Mouse (Mus musculus): ENCODE results near the gene Adcy3. TPM values are rescaled to one million over a fixed set of nuclear protein-coding genes. Genes with fewer than 3 reads are reported as not detected.
A peak's percentile ranks its signal among the peaks of the same experiment; 100 is the strongest.

The Adcy3 gene
- total RNA-seq, 2 experiments from 2014 or later, result 47.6 to 48.6 TPM

GRCm38 (mm10) chr12:4158868-4159632, 26.1 kb downstream of the Adcy3 start:
- no peak for DNase-seq (ENCODE audit: low spot score in 2 of 2)
- TF ChIP-seq CTCF (conservative IDR thresholded peaks at IDR 0.05), result no peak
- Histone ChIP-seq H3K27ac (no peak overlapping the region), H3K4me3 (no peak overlapping the region)

- no peak overlapping the region for H3K27ac ChIP-seq
- DNase-seq (ENCODE audit: low spot score in 2 of 2), result no peak
- peak; percentile 53 for TF ChIP-seq CTCF (conservative IDR thresholded peaks at IDR 0.05)
- H3K4me3 ChIP-seq, result no peak overlapping the region
Observed at GRCm38 (mm10) chr12:4160322-4160721, 27.4 kb downstream of the Adcy3 start.

- DNase-seq (ENCODE audit: low spot score in 2 of 2), result no peak
- Histone ChIP-seq H3K27ac (no peak overlapping the region), H3K4me3 (no peak overlapping the region)
- TF ChIP-seq CTCF (conservative IDR thresholded peaks at IDR 0.05), result no peak
Observed at GRCm38 (mm10) chr12:4162886-4163285, 30.0 kb downstream of the Adcy3 start.

- H3K27ac ChIP-seq, result no peak overlapping the region
- TF ChIP-seq CTCF (conservative IDR thresholded peaks at IDR 0.05), result no peak
- no peak overlapping the region for H3K4me3 ChIP-seq
- DNase-seq (ENCODE audit: low spot score in 2 of 2), result no peak
Observed at GRCm38 (mm10) chr12:4166970-4167369, 34.1 kb downstream of the Adcy3 start.

- DNase-seq (ENCODE audit: low spot score in 2 of 2), result no peak
- no peak overlapping the region for H3K27ac ChIP-seq
- no peak for TF ChIP-seq CTCF (conservative IDR thresholded peaks at IDR 0.05)
- H3K4me3 ChIP-seq, result no peak overlapping the region
Observed at GRCm38 (mm10) chr12:4169058-4169457, 36.2 kb downstream of the Adcy3 start.

- H3K27ac ChIP-seq, result no peak overlapping the region
- no peak overlapping the region for H3K4me3 ChIP-seq
- no peak for TF ChIP-seq CTCF (conservative IDR thresholded peaks at IDR 0.05)
- no peak for DNase-seq (ENCODE audit: low spot score in 2 of 2)
Observed at GRCm38 (mm10) chr12:4169622-4170021, 36.7 kb downstream of the Adcy3 start.

- H3K27ac ChIP-seq, result no peak overlapping the region
- TF ChIP-seq CTCF (conservative IDR thresholded peaks at IDR 0.05), result no peak
- H3K4me3 ChIP-seq, result no peak overlapping the region
- DNase-seq (ENCODE audit: low spot score in 2 of 2), result no peak
Observed at GRCm38 (mm10) chr12:4173108-4173790, 40.3 kb downstream of the Adcy3 start.

GRCm38 (mm10) chr12:4178839-4179238, 45.9 kb downstream of the Adcy3 start:
- H3K4me3 ChIP-seq, result no peak overlapping the region
- no peak for TF ChIP-seq CTCF (conservative IDR thresholded peaks at IDR 0.05)
- H3K27ac ChIP-seq, result no peak overlapping the region
- no peak for DNase-seq (ENCODE audit: low spot score in 2 of 2)

- Histone ChIP-seq H3K27ac (no peak overlapping the region), H3K4me3 (no peak overlapping the region)
- DNase-seq (ENCODE audit: low spot score in 2 of 2), result no peak
- TF ChIP-seq CTCF (conservative IDR thresholded peaks at IDR 0.05), result no peak
Observed at GRCm38 (mm10) chr12:4179671-4180233, 46.8 kb downstream of the Adcy3 start.

- Histone ChIP-seq H3K27ac (no peak overlapping the region), H3K4me3 (no peak overlapping the region)
- TF ChIP-seq CTCF (conservative IDR thresholded peaks at IDR 0.05), result no peak
- DNase-seq (ENCODE audit: low spot score in 2 of 2), result no peak
Observed at GRCm38 (mm10) chr12:4180507-4180906, 47.6 kb downstream of the Adcy3 start.

- H3K4me3 ChIP-seq, result no peak overlapping the region
- TF ChIP-seq CTCF (conservative IDR thresholded peaks at IDR 0.05), result no peak
- no peak for DNase-seq (ENCODE audit: low spot score in 2 of 2)
- no peak overlapping the region for H3K27ac ChIP-seq
Observed at GRCm38 (mm10) chr12:4184648-4185047, 51.7 kb downstream of the Adcy3 start.

- no peak for DNase-seq (ENCODE audit: low spot score in 2 of 2)
- no peak overlapping the region for H3K27ac ChIP-seq
Observed at GRCm38 (mm10) chr12:4188171-4189059, 55.5 kb downstream of the Adcy3 start.

GRCm38 (mm10) chr12:4189060-4189447, 56.2 kb downstream of the Adcy3 start:
- H3K27ac ChIP-seq, result no peak overlapping the region
- H3K4me3 ChIP-seq, result no peak overlapping the region
- no peak for DNase-seq (ENCODE audit: low spot score in 2 of 2)
- TF ChIP-seq CTCF (conservative IDR thresholded peaks at IDR 0.05), result peak; percentile 67

More at GRCm38 (mm10) chr12:4188171-4189059, 55.5 kb downstream of the Adcy3 start:
- H3K4me3 ChIP-seq, result no peak overlapping the region
- no peak for TF ChIP-seq CTCF (conservative IDR thresholded peaks at IDR 0.05)

All from layer of hippocampus, adult 2 months (tissue).